Mouse (Mus musculus) frontal cortex, adult 2 months (tissue): ENCODE results near the gene Zscan20. TPM values are rescaled to one million over a fixed set of nuclear protein-coding genes. Genes with fewer than 3 reads are reported as not detected.

ENCODE experiments used
- polyA plus RNA-seq: library from polyadenylated mRNA; depleted of rRNA; stranded (reverse); fragments of >200 nt; gene quantifications from 2 replicates; pipeline ENCODE4 v1.2.3, GENCODE M21; 2012; rRNA removed

The Zscan20 gene
- polyA plus RNA-seq, 1 experiment: 4.6 TPM

Other genes with a start within 250 kb of the Zscan20 start
- 0.76 and 1.00 TPM in 2 replicates for gene Tlr12, start 8.5 kb upstream of the Zscan20 start, polyA plus RNA-seq
- gene Phc2, start 44.6 kb upstream of the Zscan20 start, polyA plus RNA-seq: 104 and 110 TPM in 2 replicates
- gene A3galt2, start 145.3 kb upstream of the Zscan20 start, polyA plus RNA-seq: 0.90 and 1.0 TPM in 2 replicates
- gene Zfp362, start 195.9 kb upstream of the Zscan20 start, polyA plus RNA-seq: 30.0 and 32.0 TPM in 2 replicates